Mouse (Mus musculus) lung, adult 2 months (tissue): ENCODE measurements at regions not wholly inside any gene's neighbourhood (a gene's known extent, or its start where the extent isn't known, plus 50 kb on each side); places are given as distances from the start of the nearest gene placed in this dataset.

Source experiments
- DNase-seq: peaks from one replicate; pipeline ENCODE4 v3.0.0; 2022
- H3K4me1 ChIP-seq: fragments of 200-500 bp; 2 replicates; pipeline ENCODE4 v1.6.1; 2011; ENCODE audit warnings: low read length; ENCODE audit not compliant: control insufficient read depth, insufficient read depth
- H3K4me3 ChIP-seq: fragments of 200-500 bp; replicated peaks from 2 replicates; pipeline ENCODE3; 2011; ENCODE audit warnings: low read depth, mild to moderate bottlenecking, control low read depth, low read length; ENCODE audit errors: extremely low read depth
- CTCF ChIP-seq: fragments of 200-500 bp; IDR thresholded peaks from 2 replicates; pipeline ENCODE4 v1.5.1; 2011; ENCODE audit warnings: mild to moderate bottlenecking, low read length, control low read depth; ENCODE audit not compliant: insufficient read depth
- POLR2A ChIP-seq: fragments of 200-500 bp; IDR thresholded peaks from 2 replicates; pipeline ENCODE4 v1.6.1; 2011; ENCODE audit warnings: low read depth, mild to moderate bottlenecking, control low read depth, low read length, borderline replicate concordance; ENCODE audit errors: extremely low read depth
- WGBS: fragments of 180-500 bp; shearing (Covaris S2); methylation state at CpG from one replicate; pipeline ENCODE4 v1.1.7; 2018; 5-methylcytosine and 5-hydroxymethylcytosine counted together

GRCm38 (mm10) chr16:52804365-52804764, 350.5 kb upstream of the Alcam start:
- TF ChIP-seq CTCF (no peak), POLR2A (no peak)
- no peaks in the 10 kb centered on the region for H3K4me1 ChIP-seq
- DNase-seq = no peak
- H3K4me3 ChIP-seq = no peak overlapping the region

- WGBS = 62% methylated on average over 4 of the region's 4 CpGs
- Histone ChIP-seq H3K4me1 (no peaks in the 10 kb centered on the region), H3K4me3 (no peak overlapping the region)
- no peak for DNase-seq
- TF ChIP-seq CTCF (no peak), POLR2A (no peak)
Observed at GRCm38 (mm10) chr16:52799715-52800392, 346.0 kb upstream of the Alcam start.

DNA sequence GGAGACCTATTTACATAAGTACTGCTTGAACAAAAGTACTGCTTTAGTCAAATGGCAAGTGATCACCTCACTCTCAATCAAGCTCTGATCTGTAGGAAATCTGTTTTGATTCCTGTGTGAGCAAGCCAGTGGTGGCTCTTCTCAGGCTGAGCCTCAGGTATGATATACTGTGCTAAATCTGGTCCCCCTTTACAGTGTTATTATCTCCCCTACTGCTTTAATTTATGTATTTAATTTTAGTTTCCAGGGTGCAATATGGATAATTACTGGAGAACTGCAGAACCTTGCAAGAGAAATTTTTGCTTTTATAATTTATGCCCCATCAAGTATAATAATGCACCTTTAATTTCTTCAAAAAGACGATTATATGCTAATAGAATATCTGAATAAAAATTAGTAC, 341.3 kb upstream of the Alcam start:
- no peak overlapping the region for H3K4me3 ChIP-seq
- no peak for DNase-seq
- 80% methylated on average over 1 of the region's 1 CpGs for WGBS
- no peaks in the 10 kb centered on the region for H3K4me1 ChIP-seq
- no peak for TF ChIP-seq POLR2A
- TF ChIP-seq CTCF = no peak

- Histone ChIP-seq H3K4me3 (no peak overlapping the region), H3K4me1 (no peaks in the 10 kb centered on the region)
- 45% methylated on average over 1 of the region's 1 CpGs for WGBS
- TF ChIP-seq POLR2A = no peak
- TF ChIP-seq CTCF = no peak
- no peak for DNase-seq
Observed at GRCm38 (mm10) chr16:52789946-52790345, 336.1 kb upstream of the Alcam start.

GRCm38 (mm10) chr16:52747744-52748143, 293.9 kb upstream of the Alcam start:
- H3K4me1 ChIP-seq = no peaks in the 10 kb centered on the region
- DNase-seq = no peak
- TF ChIP-seq CTCF (no peak), POLR2A (no peak)
- H3K4me3 ChIP-seq = no peak overlapping the region
- WGBS = 87% methylated on average over 3 of the region's 3 CpGs

GRCm38 (mm10) chr16:52746186-52746585, 292.3 kb upstream of the Alcam start:
- Histone ChIP-seq H3K4me3 (no peak overlapping the region), H3K4me1 (no peaks in the 10 kb centered on the region)
- 38% methylated on average over 3 of the region's 3 CpGs for WGBS
- no peak for DNase-seq
- TF ChIP-seq CTCF = no peak

GRCm38 (mm10) chr16:52744720-52745119, 290.8 kb upstream of the Alcam start:
- Histone ChIP-seq H3K4me3 (no peak overlapping the region), H3K4me1 (no peaks in the 10 kb centered on the region)
- TF ChIP-seq CTCF (no peak), POLR2A (no peak)
- DNase-seq = no peak
- 73% methylated on average over 5 of the region's 5 CpGs for WGBS

- TF ChIP-seq CTCF (no peak), POLR2A (no peak)
- no peak for DNase-seq
- H3K4me3 ChIP-seq = no peak overlapping the region
- WGBS = 70% methylated on average over 3 of the region's 3 CpGs
- H3K4me1 ChIP-seq = no peaks in the 10 kb centered on the region
Observed at GRCm38 (mm10) chr16:52742166-52742565, 288.3 kb upstream of the Alcam start.

GRCm38 (mm10) chr16:52726120-52726844, 272.4 kb upstream of the Alcam start:
- H3K4me3 ChIP-seq = no peak overlapping the region
- DNase-seq = no peak
- WGBS = 74% methylated on average over 3 of the region's 3 CpGs
- TF ChIP-seq POLR2A = no peak
- TF ChIP-seq CTCF = no peak
- no peaks in the 10 kb centered on the region for H3K4me1 ChIP-seq

DNA sequence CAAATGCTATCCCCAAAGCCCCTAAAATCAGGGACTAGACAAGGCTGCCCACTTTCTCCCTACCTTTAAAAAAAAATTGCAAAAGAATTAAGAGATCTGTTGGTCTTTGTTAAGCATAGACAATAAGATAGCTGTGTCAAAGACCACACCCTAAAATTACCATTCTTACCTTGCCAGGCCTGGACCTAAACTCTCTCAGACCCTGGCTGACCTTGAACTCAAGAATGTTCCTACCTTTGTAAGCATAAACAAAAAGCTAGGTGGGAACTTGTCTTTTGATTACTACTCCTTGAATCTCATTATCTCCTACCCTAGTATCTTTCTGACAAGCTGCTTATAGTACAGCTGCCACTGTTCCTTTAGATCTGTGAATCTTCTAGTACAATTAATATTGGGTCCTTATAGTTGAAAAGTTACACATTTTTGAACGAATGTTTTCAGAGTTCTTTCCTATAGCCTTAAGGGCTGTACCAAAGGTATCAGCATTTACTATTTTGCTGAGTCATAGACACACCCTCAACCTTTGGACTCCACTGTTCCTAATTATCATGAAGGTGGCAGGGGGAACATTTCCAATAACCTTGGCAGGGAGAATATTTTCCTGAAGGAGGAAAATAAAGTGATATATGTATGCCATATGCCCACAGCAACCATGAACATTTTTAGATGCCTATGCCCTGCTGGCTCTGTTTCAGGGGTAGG, 264.5 kb upstream of the Alcam start:
- H3K4me3 ChIP-seq = no peak overlapping the region
- no peaks in the 10 kb centered on the region for H3K4me1 ChIP-seq
- DNase-seq = no peak
- no peak for TF ChIP-seq POLR2A
- 80% methylated on average over 1 of the region's 1 CpGs for WGBS
